Mouse (Mus musculus): ENCODE results near the gene Tmub2. TPM values are rescaled to one million over a fixed set of nuclear protein-coding genes. Genes with fewer than 3 reads are reported as not detected.

The Tmub2 gene
- polyA plus RNA-seq (2014; fragmentation: Nextera tagmentation; extraction: Ambion mirVana) = 41.6 and 44.8 TPM in 2 replicates

- Histone ChIP-seq H3K4me3 (ENCODE audit: low read depth, low read length) (peak within 1 kb of the TSS; percentile 65), H3K4me1 (replicated peaks; ENCODE audit: control insufficient read depth, insufficient read depth, low read length) (peaks cover 12% of the 10 kb centered on the region), H3K9me3 (ENCODE audit: control insufficient read depth, low read length) (no peaks in the 10 kb centered on the region), H3K27ac (ENCODE audit: low read depth, low read length) (peak within 1 kb of the TSS; percentile 44), H3K9ac (ENCODE audit: low read depth, low read length) (peak within 1 kb of the TSS; percentile 68), H3K4me2 (peak within 1 kb of the TSS; percentile 75), H3K36me3 (ENCODE audit: control insufficient read depth, insufficient read depth, low read length) (peaks cover 12% of the 10 kb centered on the region), H3K27me3 (replicated peaks; ENCODE audit: control insufficient read depth, insufficient read depth, low read length) (no peaks in the 10 kb centered on the region)
- peak; percentile 94 for DNase-seq (ENCODE audit: low spot score)
- under 1% methylated on average over 32 of the region's 32 CpGs for WGBS
- ATAC-seq (replicated peaks; ENCODE audit: low FRiP score) = peak; percentile 88
Measured at GRCm38 (mm10) chr11:102284501-102285094, at the start of gene Tmub2. Gene Tmub2, plus strand, starts transcription at chr11:102284931.

- H3K4me1 ChIP-seq (replicated peaks; ENCODE audit: control insufficient read depth, insufficient read depth, low read length) = no peaks in the 10 kb centered on the region; the same call in 1 of the 2 replicates
- no peak overlapping the region for H3K4me2 ChIP-seq
- DNase-seq (ENCODE audit: low spot score) (no peak), ATAC-seq (replicated peaks; ENCODE audit: low FRiP score) (no peak)
- no peaks in the 10 kb centered on the region for H3K36me3 ChIP-seq (ENCODE audit: control insufficient read depth, insufficient read depth, low read length)
- no peaks in the 10 kb centered on the region for H3K9me3 ChIP-seq (ENCODE audit: control insufficient read depth, low read length)
- 24% methylated on average over 2 of the region's 2 CpGs for WGBS
- H3K9ac ChIP-seq (ENCODE audit: low read depth, low read length) = no peak overlapping the region
- no peak overlapping the region for H3K4me3 ChIP-seq (ENCODE audit: low read depth, low read length)
- no peak overlapping the region for H3K27ac ChIP-seq (ENCODE audit: low read depth, low read length)
- no peaks in the 10 kb centered on the region for H3K27me3 ChIP-seq (replicated peaks; ENCODE audit: control insufficient read depth, insufficient read depth, low read length)
Measured at GRCm38 (mm10) chr11:102236022-102236421, 48.7 kb upstream of the Tmub2 start.

DNA sequence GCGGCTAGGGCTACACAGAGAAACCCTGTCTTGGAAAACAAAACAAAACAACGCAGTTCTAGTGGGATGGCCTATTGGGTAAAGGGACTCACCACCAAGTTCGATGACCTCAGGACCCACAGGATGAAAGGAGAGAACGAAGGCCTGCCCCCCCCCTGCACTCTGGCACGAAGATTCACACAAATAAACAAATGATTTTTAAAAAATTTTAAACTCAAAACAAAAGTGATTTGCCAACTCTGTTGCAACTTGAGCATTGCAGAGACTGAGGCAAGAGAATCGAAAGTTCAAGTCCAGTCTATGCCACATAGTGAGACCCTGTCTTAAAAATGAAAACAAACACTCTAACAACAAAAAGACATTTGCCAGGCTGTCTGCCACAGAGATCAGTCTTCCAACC is 44.1 kb upstream of the Tmub2 start:
- Histone ChIP-seq H3K27ac (ENCODE audit: low read depth, low read length) (no peak overlapping the region), H3K4me2 (no peak overlapping the region), H3K9me3 (ENCODE audit: control insufficient read depth, low read length) (no peaks in the 10 kb centered on the region), H3K9ac (ENCODE audit: low read depth, low read length) (no peak overlapping the region), H3K4me3 (ENCODE audit: low read depth, low read length) (no peak overlapping the region), H3K27me3 (replicated peaks; ENCODE audit: control insufficient read depth, insufficient read depth, low read length) (0 out of 2 replicates have a peak, but pooled peaks cover 2% of the 10 kb centered on the region), H3K36me3 (ENCODE audit: control insufficient read depth, insufficient read depth, low read length) (no peaks in the 10 kb centered on the region), H3K4me1 (replicated peaks; ENCODE audit: control insufficient read depth, insufficient read depth, low read length) (peaks cover 6% of the 10 kb centered on the region)
- no peak for ATAC-seq (replicated peaks; ENCODE audit: low FRiP score)
- no peak for DNase-seq (ENCODE audit: low spot score)
- WGBS = 80% methylated on average over 6 of the region's 6 CpGs

DNA sequence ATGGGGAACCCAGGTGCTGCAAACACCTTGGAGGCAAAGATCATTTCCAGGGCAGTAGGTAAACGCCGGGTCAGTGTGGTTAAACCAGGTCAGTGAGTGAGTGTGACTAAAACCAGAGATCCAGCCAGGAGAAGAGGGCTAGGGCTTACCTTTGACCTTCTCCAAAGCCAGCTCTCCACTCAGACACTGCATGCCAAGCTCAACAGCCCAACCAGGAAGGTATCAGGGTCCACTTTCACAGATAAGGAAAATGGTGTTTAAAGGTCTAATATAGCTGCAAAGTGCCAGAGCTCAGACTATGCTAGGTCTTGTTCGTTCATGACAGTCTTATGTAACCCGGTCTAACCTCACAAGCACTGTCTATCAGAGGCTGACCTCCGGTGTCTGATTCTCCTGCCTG is 43.5 kb upstream of the Tmub2 start:
- Histone ChIP-seq H3K4me1 (replicated peaks; ENCODE audit: control insufficient read depth, insufficient read depth, low read length) (peaks cover 9% of the 10 kb centered on the region), H3K9ac (ENCODE audit: low read depth, low read length) (no peak overlapping the region), H3K27me3 (replicated peaks; ENCODE audit: control insufficient read depth, insufficient read depth, low read length) (0 out of 2 replicates have a peak, but pooled peaks cover 2% of the 10 kb centered on the region), H3K4me2 (no peak overlapping the region), H3K4me3 (ENCODE audit: low read depth, low read length) (no peak overlapping the region), H3K36me3 (ENCODE audit: control insufficient read depth, insufficient read depth, low read length) (no peaks in the 10 kb centered on the region), H3K27ac (ENCODE audit: low read depth, low read length) (no peak overlapping the region), H3K9me3 (ENCODE audit: control insufficient read depth, low read length) (no peaks in the 10 kb centered on the region)
- DNase-seq (ENCODE audit: low spot score) (no peak), ATAC-seq (replicated peaks; ENCODE audit: low FRiP score) (no peak)
- 69% methylated on average over 5 of the region's 5 CpGs for WGBS

DNA sequence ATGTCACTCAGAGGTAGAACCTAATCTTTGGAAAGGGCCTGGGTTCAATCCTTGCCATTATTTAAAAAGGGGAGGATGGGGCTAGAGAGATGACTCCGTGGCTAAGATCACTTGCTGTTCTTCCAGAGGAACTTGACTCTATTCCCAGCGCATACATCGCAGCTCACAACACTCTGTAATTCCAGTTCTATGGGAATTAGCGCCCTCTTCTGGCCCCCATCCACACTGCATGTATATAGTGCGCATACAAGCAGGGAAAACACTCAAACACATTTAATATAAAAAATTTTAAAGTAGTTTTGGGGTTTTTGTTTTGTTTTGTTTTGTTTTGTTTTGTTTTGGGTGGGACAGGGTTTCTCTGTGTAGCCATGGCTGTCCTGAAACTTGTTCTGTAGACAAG is 42.9 kb upstream of the Tmub2 start:
- WGBS = 51% methylated on average over 5 of the region's 5 CpGs
- Histone ChIP-seq H3K27ac (ENCODE audit: low read depth, low read length) (no peak overlapping the region), H3K4me3 (ENCODE audit: low read depth, low read length) (no peak overlapping the region), H3K9me3 (ENCODE audit: control insufficient read depth, low read length) (no peaks in the 10 kb centered on the region), H3K27me3 (replicated peaks; ENCODE audit: control insufficient read depth, insufficient read depth, low read length) (0 out of 2 replicates have a peak, but pooled peaks cover 2% of the 10 kb centered on the region), H3K4me2 (no peak overlapping the region), H3K4me1 (replicated peaks; ENCODE audit: control insufficient read depth, insufficient read depth, low read length) (peaks cover 9% of the 10 kb centered on the region), H3K9ac (ENCODE audit: low read depth, low read length) (no peak overlapping the region), H3K36me3 (ENCODE audit: control insufficient read depth, insufficient read depth, low read length) (no peaks in the 10 kb centered on the region)
- DNase-seq (ENCODE audit: low spot score) (no peak), ATAC-seq (replicated peaks; ENCODE audit: low FRiP score) (no peak)

GRCm38 (mm10) chr11:102244926-102245449 is 39.7 kb upstream of the Tmub2 start:
- Histone ChIP-seq H3K27me3 (replicated peaks; ENCODE audit: control insufficient read depth, insufficient read depth, low read length) (0 out of 2 replicates have a peak, but pooled peaks cover 2% of the 10 kb centered on the region), H3K4me2 (peak overlapping the region; percentile 80), H3K36me3 (ENCODE audit: control insufficient read depth, insufficient read depth, low read length) (no peaks in the 10 kb centered on the region), H3K9me3 (ENCODE audit: control insufficient read depth, low read length) (no peaks in the 10 kb centered on the region), H3K4me3 (ENCODE audit: low read depth, low read length) (peak overlapping the region; percentile 39), H3K9ac (ENCODE audit: low read depth, low read length) (peak overlapping the region; percentile 48), H3K4me1 (replicated peaks; ENCODE audit: control insufficient read depth, insufficient read depth, low read length) (peaks cover 17% of the 10 kb centered on the region), H3K27ac (ENCODE audit: low read depth, low read length) (no peak overlapping the region)
- WGBS = 3% methylated on average over 32 of the region's 32 CpGs
- ATAC-seq (replicated peaks; ENCODE audit: low FRiP score) (no peak), DNase-seq (ENCODE audit: low spot score) (peak; percentile 64)

- Histone ChIP-seq H3K27me3 (replicated peaks; ENCODE audit: control insufficient read depth, insufficient read depth, low read length) (0 out of 2 replicates have a peak, but pooled peaks cover 2% of the 10 kb centered on the region), H3K4me1 (replicated peaks; ENCODE audit: control insufficient read depth, insufficient read depth, low read length) (peaks cover 17% of the 10 kb centered on the region), H3K27ac (ENCODE audit: low read depth, low read length) (no peak overlapping the region), H3K36me3 (ENCODE audit: control insufficient read depth, insufficient read depth, low read length) (peaks cover under 1% of the 10 kb centered on the region; the same call in 1 of the 2 replicates), H3K4me2 (peak overlapping the region; percentile 80), H3K4me3 (ENCODE audit: low read depth, low read length) (peak overlapping the region; percentile 39), H3K9ac (ENCODE audit: low read depth, low read length) (peak overlapping the region; percentile 48; the same call in 1 of the 2 replicates), H3K9me3 (ENCODE audit: control insufficient read depth, low read length) (no peaks in the 10 kb centered on the region)
- 65% methylated on average over 14 of the region's 14 CpGs for WGBS
- DNase-seq (ENCODE audit: low spot score) (no peak), ATAC-seq (replicated peaks; ENCODE audit: low FRiP score) (no peak)
Measured at GRCm38 (mm10) chr11:102245581-102246272, 39.0 kb upstream of the Tmub2 start.

- ATAC-seq (replicated peaks; ENCODE audit: low FRiP score) (no peak), DNase-seq (ENCODE audit: low spot score) (no peak)
- H3K9ac ChIP-seq (ENCODE audit: low read depth, low read length) = no peak overlapping the region
- no peak overlapping the region for H3K4me2 ChIP-seq
- no peaks in the 10 kb centered on the region for H3K9me3 ChIP-seq (ENCODE audit: control insufficient read depth, low read length)
- no peak overlapping the region for H3K27ac ChIP-seq (ENCODE audit: low read depth, low read length)
- peaks cover 17% of the 10 kb centered on the region for H3K4me1 ChIP-seq (replicated peaks; ENCODE audit: control insufficient read depth, insufficient read depth, low read length)
- WGBS = 82% methylated on average over 6 of the region's 6 CpGs
- no peak overlapping the region for H3K4me3 ChIP-seq (ENCODE audit: low read depth, low read length)
- peaks cover 3% of the 10 kb centered on the region; the same call in 1 of the 2 replicates for H3K36me3 ChIP-seq (ENCODE audit: control insufficient read depth, insufficient read depth, low read length)
- H3K27me3 ChIP-seq (replicated peaks; ENCODE audit: control insufficient read depth, insufficient read depth, low read length) = 0 out of 2 replicates have a peak, but pooled peaks cover 2% of the 10 kb centered on the region
Measured at GRCm38 (mm10) chr11:102246273-102246635, 38.5 kb upstream of the Tmub2 start.

All from liver, embryonic 11.5 days (tissue).